Mouse (Mus musculus): ENCODE measurements around the gene Fsip1. TPM values are rescaled to one million over a fixed set of nuclear protein-coding genes. Genes with fewer than 3 reads are reported as not detected.
A peak's percentile ranks its signal among the peaks of the same experiment; 100 is the strongest.

Gene Fsip1
- polyA plus RNA-seq, 1 experiment from 2014 or later, result 0.21 TPM

- DNase-seq (no peak), ATAC-seq (no peak)
- Histone ChIP-seq H3K4me1 (ENCODE audit: insufficient read depth) (0 out of 2 replicates have a peak, but pooled peaks cover 3% of the 10 kb centered on the region), H3K9me3 (ENCODE audit: low read length) (no peaks in the 10 kb centered on the region), H3K4me3 (ENCODE audit: low read depth, low read length) (peak overlapping the region; percentile 55), H3K9ac (replicated peaks) (no peak overlapping the region; the same call in 1 of the 2 replicates), H3K36me3 (replicated peaks; ENCODE audit: insufficient read depth, low read length) (0 out of 2 replicates have a peak, but pooled peaks cover 6% of the 10 kb centered on the region), H3K4me2 (ENCODE audit: low read depth, low read length) (peak overlapping the region; percentile 79), H3K27me3 (ENCODE audit: insufficient read depth, low read length) (peaks cover 14% of the 10 kb centered on the region), H3K27ac (ENCODE audit: low read depth) (no peak overlapping the region)
- TF ChIP-seq CTCF (IDR thresholded peaks at IDR 0.05; ENCODE audit: low read depth) (no peak), EP300 (IDR thresholded peaks at IDR 0.05; ENCODE audit: low read depth) (no peak)
- 58% methylated on average over 21 of the region's 21 CpGs for WGBS (ENCODE audit: insufficient replicate concordance)
These were observed 143.8 kb downstream of the Fsip1 start for GRCm38 (mm10) chr2:118112846-118113479.

- no peak overlapping the region for H3K27ac ChIP-seq (ENCODE audit: low read depth)
- no peak for TF ChIP-seq CTCF (IDR thresholded peaks at IDR 0.05; ENCODE audit: low read depth)
- no peak for TF ChIP-seq EP300 (IDR thresholded peaks at IDR 0.05; ENCODE audit: low read depth)
- H3K9me3 ChIP-seq (ENCODE audit: low read length), result no peaks in the 10 kb centered on the region
- peak overlapping the region; percentile 55 for H3K4me3 ChIP-seq (ENCODE audit: low read depth, low read length)
- H3K9ac ChIP-seq (replicated peaks), result no peak overlapping the region; the same call in 1 of the 2 replicates
- DNase-seq, result no peak
- H3K4me2 ChIP-seq (ENCODE audit: low read depth, low read length), result peak overlapping the region; percentile 79
- 23% methylated on average over 5 of the region's 5 CpGs for WGBS (ENCODE audit: insufficient replicate concordance)
- H3K4me1 ChIP-seq (ENCODE audit: insufficient read depth), result 0 out of 2 replicates have a peak, but pooled peaks cover 3% of the 10 kb centered on the region
- no peak for ATAC-seq
- 0 out of 2 replicates have a peak, but pooled peaks cover 6% of the 10 kb centered on the region for H3K36me3 ChIP-seq (replicated peaks; ENCODE audit: insufficient read depth, low read length)
- H3K27me3 ChIP-seq (ENCODE audit: insufficient read depth, low read length), result peaks cover 14% of the 10 kb centered on the region
These were observed 144.3 kb downstream of the Fsip1 start for GRCm38 (mm10) chr2:118112438-118112837.

DNA sequence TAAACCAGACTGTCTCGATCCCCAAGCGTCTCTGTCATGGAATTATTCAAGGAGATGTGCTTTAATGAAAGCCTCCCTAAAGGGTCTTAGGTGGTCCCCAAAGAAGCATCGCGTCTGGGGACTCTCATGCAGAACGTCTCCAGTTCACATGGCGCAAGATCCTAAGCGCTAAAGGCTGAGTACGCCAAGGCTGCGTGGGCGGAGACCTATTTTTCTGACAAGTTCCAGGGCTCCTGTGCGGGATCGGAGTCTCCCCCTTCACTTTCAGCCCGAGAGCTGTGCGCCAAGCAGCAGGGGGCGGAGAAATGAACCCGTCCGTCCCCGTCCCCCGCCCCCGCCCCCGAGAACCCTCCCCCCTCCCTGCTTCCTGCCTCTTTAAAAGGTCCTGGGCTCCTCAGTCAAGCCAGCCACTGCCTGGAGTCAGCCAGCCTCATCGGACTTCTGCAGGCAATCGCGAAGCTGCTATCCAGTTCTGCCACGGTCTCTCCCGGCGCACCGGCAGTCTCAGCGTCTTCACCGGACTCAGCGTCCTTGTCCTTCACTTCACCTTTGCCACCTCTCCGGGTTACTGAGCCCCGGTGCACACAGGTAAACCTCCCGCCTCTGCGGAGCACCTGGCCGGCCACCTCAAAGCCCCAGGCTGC, 145.2 kb downstream of the Fsip1 start, which contains the start of gene Thbs1:
Gene Thbs1 (plus strand): TSS at position 389 of the 644 bp plus-strand sequence.
- WGBS (ENCODE audit: insufficient replicate concordance), result 1% methylated on average over 36 of the region's 36 CpGs
- peaks cover 14% of the 10 kb centered on the region for H3K27me3 ChIP-seq (ENCODE audit: insufficient read depth, low read length)
- TF ChIP-seq EP300 (IDR thresholded peaks at IDR 0.05; ENCODE audit: low read depth), result no peak
- no peak for TF ChIP-seq CTCF (IDR thresholded peaks at IDR 0.05; ENCODE audit: low read depth)
- peak within 1 kb of the TSS; percentile 79 for H3K4me2 ChIP-seq (ENCODE audit: low read depth, low read length)
- ATAC-seq, result peak; percentile 70
- H3K9ac ChIP-seq (replicated peaks), result peak within 1 kb of the TSS; percentile 35
- H3K4me3 ChIP-seq (ENCODE audit: low read depth, low read length), result peak within 1 kb of the TSS; percentile 55
- DNase-seq, result peak; percentile 67
- 0 out of 2 replicates have a peak, but pooled peaks cover 6% of the 10 kb centered on the region for H3K36me3 ChIP-seq (replicated peaks; ENCODE audit: insufficient read depth, low read length)
- no peaks in the 10 kb centered on the region for H3K9me3 ChIP-seq (ENCODE audit: low read length)
- H3K27ac ChIP-seq (ENCODE audit: low read depth), result peak within 1 kb of the TSS; percentile 72
- 0 out of 2 replicates have a peak, but pooled peaks cover 3% of the 10 kb centered on the region for H3K4me1 ChIP-seq (ENCODE audit: insufficient read depth)

- WGBS (ENCODE audit: insufficient replicate concordance), result 1% methylated on average over 16 of the region's 16 CpGs
- peak overlapping the region; percentile 35 for H3K9ac ChIP-seq (replicated peaks)
- peak overlapping the region; percentile 55 for H3K4me3 ChIP-seq (ENCODE audit: low read depth, low read length)
- ATAC-seq (peak; percentile 68), DNase-seq (peak; percentile 85)
- no peaks in the 10 kb centered on the region for H3K9me3 ChIP-seq (ENCODE audit: low read length)
- TF ChIP-seq CTCF (IDR thresholded peaks at IDR 0.05; ENCODE audit: low read depth), result peak; percentile 80
- no peak for TF ChIP-seq EP300 (IDR thresholded peaks at IDR 0.05; ENCODE audit: low read depth)
- H3K36me3 ChIP-seq (replicated peaks; ENCODE audit: insufficient read depth, low read length), result 0 out of 2 replicates have a peak, but pooled peaks cover 6% of the 10 kb centered on the region
- peaks cover 14% of the 10 kb centered on the region for H3K27me3 ChIP-seq (ENCODE audit: insufficient read depth, low read length)
- H3K4me2 ChIP-seq (ENCODE audit: low read depth, low read length), result peak overlapping the region; percentile 79
- H3K4me1 ChIP-seq (ENCODE audit: insufficient read depth), result 0 out of 2 replicates have a peak, but pooled peaks cover 3% of the 10 kb centered on the region
- H3K27ac ChIP-seq (ENCODE audit: low read depth), result peak overlapping the region; percentile 72
These were observed 145.7 kb downstream of the Fsip1 start for GRCm38 (mm10) chr2:118111116-118111487.

- Histone ChIP-seq H3K36me3 (replicated peaks; ENCODE audit: insufficient read depth, low read length) (0 out of 2 replicates have a peak, but pooled peaks cover 1% of the 10 kb centered on the region), H3K27ac (ENCODE audit: low read depth) (no peak overlapping the region), H3K4me2 (ENCODE audit: low read depth, low read length) (peak overlapping the region; percentile 79; the same call in 1 of the 2 replicates), H3K4me1 (ENCODE audit: insufficient read depth) (0 out of 2 replicates have a peak, but pooled peaks cover 3% of the 10 kb centered on the region), H3K4me3 (ENCODE audit: low read depth, low read length) (no peak overlapping the region), H3K9ac (replicated peaks) (no peak overlapping the region), H3K27me3 (ENCODE audit: insufficient read depth, low read length) (peaks cover 14% of the 10 kb centered on the region), H3K9me3 (ENCODE audit: low read length) (no peaks in the 10 kb centered on the region)
- ATAC-seq, result no peak
- TF ChIP-seq CTCF (IDR thresholded peaks at IDR 0.05; ENCODE audit: low read depth), result no peak
- no peak for TF ChIP-seq EP300 (IDR thresholded peaks at IDR 0.05; ENCODE audit: low read depth)
- WGBS (ENCODE audit: insufficient replicate concordance), result 40% methylated on average over 17 of the region's 17 CpGs
- DNase-seq, result no peak
These were observed 146.4 kb downstream of the Fsip1 start for GRCm38 (mm10) chr2:118110225-118110915.

Data from liver, postnatal 0 days (tissue).